Mouse (Mus musculus) liver, embryonic 11.5 days (tissue): ENCODE results near the gene Jsrp1. TPM values are rescaled to one million over a fixed set of nuclear protein-coding genes. Genes with fewer than 3 reads are reported as not detected.

ENCODE experiments used
- ATAC-seq: fragments of 200-750 bp; cut with Nextera tagmentation; replicated peaks from 2 replicates; pipeline ENCODE4 v1.8.0; 2017; ENCODE audit warnings: moderate number of reproducible peaks, mild to moderate bottlenecking, moderate TSS enrichment, moderate library complexity; ENCODE audit not compliant: low FRiP score
- DNase-seq: peaks from one replicate; pipeline ENCODE4 v3.0.0-alpha.2; 2017; ENCODE audit warnings: low spot score
- H3K27ac ChIP-seq: fragments of 300-500 bp; sonication (generic); 2 replicates; pipeline ENCODE4 v1.5.1; 2014; ENCODE audit warnings: mild to moderate bottlenecking, low read depth, low read length, control low read depth
- H3K27me3 ChIP-seq: fragments of 300-500 bp; sonication (generic); replicated peaks from 2 replicates; pipeline ENCODE4 v1.6.1; 2014; ENCODE audit warnings: low read length, mixed read lengths; ENCODE audit not compliant: control insufficient read depth, insufficient read depth
- H3K36me3 ChIP-seq: fragments of 300-500 bp; sonication (generic); 2 replicates; pipeline ENCODE4 v1.6.1; 2014; ENCODE audit warnings: mild to moderate bottlenecking, low read length, moderate library complexity, mixed read lengths; ENCODE audit not compliant: control insufficient read depth, insufficient read depth
- H3K4me1 ChIP-seq: fragments of 300-500 bp; sonication (generic); replicated peaks from 2 replicates; pipeline ENCODE4 v1.6.1; 2014; ENCODE audit warnings: low read length, mixed read lengths; ENCODE audit not compliant: control insufficient read depth, insufficient read depth
- H3K4me2 ChIP-seq: fragments of 300-500 bp; sonication (generic); 2 replicates; pipeline ENCODE4 v1.6.1; 2014; ENCODE audit warnings: mild to moderate bottlenecking, control low read depth, moderate library complexity
- H3K4me3 ChIP-seq: fragments of 300-500 bp; sonication (generic); 2 replicates; pipeline ENCODE4 v1.5.1; 2014; ENCODE audit warnings: low read depth, low read length, control low read depth
- H3K9ac ChIP-seq: fragments of 300-500 bp; sonication (generic); 2 replicates; pipeline ENCODE4 v1.6.1; 2014; ENCODE audit warnings: low read depth, low read length, control low read depth
- H3K9me3 ChIP-seq: fragments of 300-500 bp; sonication (generic); 2 replicates; pipeline ENCODE4 v1.6.1; 2016; ENCODE audit warnings: low read length, inconsistent platforms, mixed read lengths; ENCODE audit not compliant: control insufficient read depth
- WGBS: fragments of 180-500 bp; shearing (Covaris S2); extraction: QIAGEN DNeasy Blood & Tissue Kit; methylation state at CpG from one replicate; pipeline ENCODE4 v1.1.7; 2014; 5-methylcytosine and 5-hydroxymethylcytosine counted together
- polyA plus RNA-seq: library from polyadenylated mRNA; unstranded; fragments of >200 nt; fragmentation: Nextera tagmentation; extraction: Ambion mirVana; gene quantifications from 2 replicates; pipeline ENCODE4 v1.2.1, GENCODE M21; 2014

The Jsrp1 gene
- polyA plus RNA-seq, 1 experiment from 2014 or later, result 1.5 TPM

DNA sequence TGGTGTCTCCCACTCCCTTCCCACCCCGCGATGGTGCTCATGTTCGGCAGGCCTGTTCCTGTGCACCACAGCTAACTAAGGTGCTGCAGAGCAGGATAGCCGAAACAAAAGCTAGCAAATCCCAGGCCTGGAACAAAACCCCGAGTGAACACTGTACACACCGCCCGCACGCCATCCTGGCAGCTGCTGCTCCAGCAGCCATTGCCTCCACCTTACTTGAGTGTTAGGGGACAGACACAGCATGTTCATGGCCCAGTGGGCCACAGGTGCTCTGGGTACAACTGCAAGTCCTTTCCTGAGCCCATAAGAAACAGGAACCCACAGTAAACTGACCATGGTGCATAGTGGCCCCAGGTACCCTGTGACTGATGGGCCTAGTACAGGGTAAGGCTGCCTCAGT is 18.5 kb downstream of the Jsrp1 start:
- H3K4me1 ChIP-seq, result peaks cover 19% of the 10 kb centered on the region
- H3K36me3 ChIP-seq, result peaks cover 49% of the 10 kb centered on the region
- no peak overlapping the region for H3K27ac ChIP-seq
- H3K4me3 ChIP-seq, result no peak overlapping the region
- ATAC-seq (no peak), DNase-seq (no peak)
- H3K27me3 ChIP-seq, result no peaks in the 10 kb centered on the region
- 87% methylated on average over 8 of the region's 8 CpGs for WGBS
- H3K4me2 ChIP-seq, result no peak overlapping the region
- no peaks in the 10 kb centered on the region for H3K9me3 ChIP-seq
- no peak overlapping the region for H3K9ac ChIP-seq

DNA sequence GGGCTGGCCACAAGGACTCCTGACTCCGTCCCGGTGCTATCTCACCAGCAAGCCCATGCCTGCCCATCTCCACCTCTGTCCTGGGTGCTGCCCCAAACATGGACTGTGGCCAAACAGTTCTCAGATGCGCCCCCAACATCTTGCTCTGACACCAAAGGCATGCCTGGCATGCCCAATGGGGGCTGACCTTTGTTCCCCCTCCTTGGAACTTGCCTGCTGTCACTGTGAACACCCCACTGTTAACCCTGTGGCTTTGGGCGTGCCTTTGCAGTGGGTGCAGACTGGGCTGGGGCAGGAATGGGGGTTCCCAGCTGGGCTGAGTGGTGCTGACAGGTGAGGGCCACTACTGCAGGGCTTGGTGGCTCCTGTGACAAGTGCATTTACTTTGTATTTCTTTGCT is 19.5 kb downstream of the Jsrp1 start:
- ATAC-seq, result no peak
- Histone ChIP-seq H3K4me2 (no peak overlapping the region), H3K27me3 (no peaks in the 10 kb centered on the region), H3K9ac (no peak overlapping the region), H3K9me3 (no peaks in the 10 kb centered on the region), H3K4me3 (no peak overlapping the region), H3K36me3 (peaks cover 58% of the 10 kb centered on the region), H3K4me1 (peaks cover 17% of the 10 kb centered on the region), H3K27ac (no peak overlapping the region)
- 86% methylated on average over 4 of the region's 4 CpGs for WGBS
- no peak for DNase-seq

GRCm38 (mm10) chr10:80793033-80793784 is 20.1 kb downstream of the Jsrp1 start:
- no peak for ATAC-seq
- H3K36me3 ChIP-seq, result peaks cover 63% of the 10 kb centered on the region

DNA sequence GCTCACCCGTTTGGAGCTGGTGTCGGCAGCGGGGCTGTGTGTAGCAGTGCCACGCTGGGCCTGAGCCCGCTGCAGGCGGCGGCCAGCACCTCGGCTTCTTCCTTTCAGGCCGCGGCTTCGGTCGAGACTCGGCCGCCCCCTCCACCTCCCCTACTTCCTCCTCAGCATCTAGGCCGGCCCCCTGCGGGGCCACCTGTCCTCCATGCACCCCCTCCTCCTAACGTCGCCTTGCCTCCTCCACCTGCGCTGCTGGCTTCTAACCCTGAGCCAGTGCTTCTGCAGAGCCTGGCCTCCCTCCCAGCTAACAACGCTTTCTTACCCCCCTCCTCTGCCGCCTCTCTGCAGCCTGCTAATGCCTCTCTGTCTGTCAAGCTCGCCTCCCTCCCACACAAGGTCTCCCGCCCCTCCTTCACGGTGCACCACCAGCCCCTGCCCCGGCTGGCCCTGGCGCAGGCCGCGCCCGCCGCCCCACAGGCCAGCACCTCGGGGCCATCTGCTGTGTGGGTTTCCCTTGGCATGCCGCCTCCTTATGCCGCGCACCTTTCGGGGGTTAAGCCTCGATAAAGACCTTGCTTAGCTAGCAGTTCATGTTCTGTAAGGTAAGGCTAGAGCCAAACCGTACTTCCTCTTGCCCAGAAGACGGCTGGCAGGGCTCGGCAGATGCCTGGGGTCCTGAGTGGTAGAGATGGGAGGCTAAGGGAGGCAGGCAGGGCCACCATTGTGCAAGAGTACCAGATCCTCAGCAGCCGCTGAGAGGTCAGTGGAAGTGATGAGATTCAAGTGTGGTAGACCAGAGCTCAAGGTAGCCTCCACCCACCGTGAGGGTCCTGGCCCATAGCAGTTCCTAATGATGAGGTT is 20.9 kb downstream of the Jsrp1 start:
- H3K4me3 ChIP-seq, result no peak overlapping the region
- H3K4me1 ChIP-seq, result peaks cover 17% of the 10 kb centered on the region
- DNase-seq (no peak), ATAC-seq (no peak)
- H3K9ac ChIP-seq, result no peak overlapping the region
- peak overlapping the region; percentile 33; the same call in 1 of the 2 replicates for H3K27ac ChIP-seq
- H3K27me3 ChIP-seq, result no peaks in the 10 kb centered on the region
- no peaks in the 10 kb centered on the region for H3K9me3 ChIP-seq
- 65% methylated on average over 41 of the region's 41 CpGs for WGBS
- peaks cover 71% of the 10 kb centered on the region for H3K36me3 ChIP-seq
- H3K4me2 ChIP-seq, result no peak overlapping the region

More at GRCm38 (mm10) chr10:80793033-80793784, 20.1 kb downstream of the Jsrp1 start:
- H3K4me2 ChIP-seq, result no peak overlapping the region
- WGBS, result 90% methylated on average over 13 of the region's 13 CpGs
- H3K27ac ChIP-seq, result no peak overlapping the region
- H3K27me3 ChIP-seq, result no peaks in the 10 kb centered on the region
- H3K9ac ChIP-seq, result no peak overlapping the region
- H3K4me3 ChIP-seq, result no peak overlapping the region
- no peak for DNase-seq
- H3K4me1 ChIP-seq, result peaks cover 17% of the 10 kb centered on the region
- no peaks in the 10 kb centered on the region for H3K9me3 ChIP-seq

GRCm38 (mm10) chr10:80791476-80792174 is 21.7 kb downstream of the Jsrp1 start:
- Histone ChIP-seq H3K27ac (no peak overlapping the region), H3K9ac (0 out of 2 replicates have a peak overlapping the region, but pooled peaks have one; percentile 14)
- ATAC-seq, result 0 out of 2 replicates have a peak, but pooled peaks have one; percentile 16

GRCm38 (mm10) chr10:80790761-80791404 is 22.4 kb downstream of the Jsrp1 start:
- peaks cover 77% of the 10 kb centered on the region for H3K36me3 ChIP-seq
- no peak overlapping the region for H3K4me3 ChIP-seq
- H3K27me3 ChIP-seq, result no peaks in the 10 kb centered on the region
- 92% methylated on average over 19 of the region's 19 CpGs for WGBS
- H3K9ac ChIP-seq, result 0 out of 2 replicates have a peak overlapping the region, but pooled peaks have one; percentile 14
- H3K4me2 ChIP-seq, result no peak overlapping the region
- H3K4me1 ChIP-seq, result peaks cover 5% of the 10 kb centered on the region; the same call in 1 of the 2 replicates
- H3K9me3 ChIP-seq, result no peaks in the 10 kb centered on the region
- no peak for ATAC-seq
- no peak for DNase-seq
- H3K27ac ChIP-seq, result no peak overlapping the region

More at GRCm38 (mm10) chr10:80791476-80792174, 21.7 kb downstream of the Jsrp1 start:
- no peak overlapping the region for H3K4me2 ChIP-seq
- 82% methylated on average over 33 of the region's 33 CpGs for WGBS
- no peak overlapping the region for H3K4me3 ChIP-seq
- peaks cover 12% of the 10 kb centered on the region for H3K4me1 ChIP-seq
- peaks cover 77% of the 10 kb centered on the region for H3K36me3 ChIP-seq
- H3K27me3 ChIP-seq, result no peaks in the 10 kb centered on the region
- H3K9me3 ChIP-seq, result no peaks in the 10 kb centered on the region
- DNase-seq, result no peak

GRCm38 (mm10) chr10:80787517-80787916 is 25.8 kb downstream of the Jsrp1 start:
- WGBS, result 80% methylated on average over 2 of the region's 2 CpGs
- Histone ChIP-seq H3K27me3 (no peaks in the 10 kb centered on the region), H3K36me3 (peaks cover 86% of the 10 kb centered on the region), H3K9me3 (no peaks in the 10 kb centered on the region), H3K27ac (no peak overlapping the region), H3K4me2 (no peak overlapping the region), H3K4me1 (0 out of 2 replicates have a peak, but pooled peaks cover 3% of the 10 kb centered on the region), H3K9ac (no peak overlapping the region), H3K4me3 (no peak overlapping the region)
- DNase-seq, result no peak
- ATAC-seq, result no peak

GRCm38 (mm10) chr10:80785963-80786362 is 27.3 kb downstream of the Jsrp1 start:
- WGBS, result 94% methylated on average over 11 of the region's 11 CpGs
- no peak overlapping the region for H3K4me3 ChIP-seq
- ATAC-seq, result no peak
- H3K4me2 ChIP-seq, result no peak overlapping the region
- no peaks in the 10 kb centered on the region for H3K9me3 ChIP-seq
- no peak overlapping the region for H3K9ac ChIP-seq
- peaks cover 81% of the 10 kb centered on the region for H3K36me3 ChIP-seq
- no peaks in the 10 kb centered on the region for H3K27me3 ChIP-seq
- no peaks in the 10 kb centered on the region for H3K4me1 ChIP-seq
- H3K27ac ChIP-seq, result no peak overlapping the region
- DNase-seq, result no peak
